Mouse (Mus musculus) ES-Bruce4 (cell line): ENCODE measurements around the gene Oser1.

Experiments
- CTCF ChIP-seq: IDR thresholded peaks from one replicate; pipeline ENCODE4 v1.8.1; 2011; ENCODE audit warnings: low read depth, low read length
- POLR2A ChIP-seq: IDR thresholded peaks from one replicate; pipeline ENCODE4 v1.8.1; 2011; ENCODE audit warnings: low read length; ENCODE audit not compliant: insufficient read depth

DNA sequence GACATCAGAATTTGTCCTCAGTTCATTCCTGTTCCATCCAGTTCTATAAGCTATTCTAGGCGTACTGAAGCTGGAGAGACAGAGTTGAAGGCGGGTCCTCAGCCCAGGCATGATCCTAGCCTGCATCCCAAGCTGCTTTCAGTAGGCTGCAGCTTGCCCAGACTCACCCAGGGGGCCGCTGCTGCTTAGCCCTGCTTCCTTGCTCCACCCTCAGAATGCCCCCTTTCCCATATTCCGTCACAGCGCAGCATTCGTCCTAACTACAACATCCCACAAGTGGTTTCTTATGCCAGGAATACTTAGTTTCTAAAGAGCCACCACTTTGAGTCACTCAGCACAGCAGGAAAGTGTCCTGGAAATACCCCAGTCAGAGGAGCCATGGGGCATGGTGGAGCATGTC is 29.5 kb downstream of the Oser1 start:
- TF ChIP-seq CTCF (no peak), POLR2A (no peak)
